Mouse (Mus musculus) kidney, postnatal 25 days (tissue): Measurements from ENCODE around the gene Ear1.
"Not testable (repeated sequence)": the region's sequence is repeated elsewhere in the genome, so short reads cannot be mapped to it uniquely, and the experiment has no call there.

Source experiments
- DNase-seq, 2 experiments: peaks; one replicate each; pipeline ENCODE4 v3.0.0; 2021; ENCODE audit warnings: mixed read lengths in 2 of 2

Ear1 gene

DNA sequence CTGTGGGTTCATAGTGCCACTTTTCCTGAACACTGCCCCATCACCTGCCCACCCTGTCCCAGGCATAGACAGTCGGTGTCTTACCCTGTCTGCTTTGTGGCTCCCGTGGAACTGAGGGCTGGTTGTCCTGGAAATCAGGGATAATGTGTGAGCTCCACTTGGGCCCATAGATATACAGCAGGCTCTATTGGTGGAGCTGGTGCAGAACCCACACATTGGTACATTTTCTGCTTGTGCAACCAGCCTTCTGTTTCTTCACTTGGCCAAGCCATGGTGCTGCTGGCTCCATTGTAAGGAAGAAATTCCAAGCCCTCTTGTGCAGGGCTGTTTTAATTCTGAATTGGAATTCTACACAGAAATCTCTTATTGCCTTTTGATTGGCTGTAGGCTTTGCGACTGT, at the start of gene Ear1:
Ear1 (minus strand) TSS at position 101 of the 400 bp plus-strand sequence.
- DNase-seq = not testable (repeated sequence)

DNA sequence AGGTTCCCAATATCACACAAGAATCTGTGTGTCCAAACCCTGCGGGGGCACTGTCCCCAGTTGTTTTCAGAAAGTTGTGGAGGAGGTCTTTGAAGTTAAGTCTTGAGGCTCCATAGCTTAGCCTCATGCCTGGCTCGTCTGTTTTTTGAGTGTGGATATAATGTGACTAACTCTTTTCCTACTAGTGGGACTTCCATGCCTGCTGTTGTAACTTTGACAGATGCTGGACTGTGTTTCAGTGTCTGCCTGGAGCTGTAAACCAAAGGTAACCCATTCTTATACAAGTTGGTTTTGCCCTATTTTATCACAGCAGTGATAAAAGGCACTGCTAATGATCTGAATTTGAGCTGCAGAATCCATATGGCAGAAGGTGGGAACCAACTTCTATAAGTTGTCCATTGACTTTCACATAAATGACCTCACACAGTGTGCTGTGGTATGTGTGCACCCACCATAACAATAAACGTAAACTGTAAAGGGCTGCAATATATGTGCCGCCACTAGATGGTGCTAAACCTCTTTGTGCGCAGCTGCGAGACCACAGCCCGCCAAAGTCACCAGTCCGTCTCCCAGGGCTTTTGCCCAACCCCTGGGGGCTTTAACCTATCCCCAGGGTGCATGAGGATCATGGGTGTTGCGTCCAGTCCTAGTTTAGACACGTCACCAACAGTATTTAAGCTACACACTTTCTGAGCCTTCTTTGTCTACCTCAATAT, 49.5 kb upstream of the Ear1 start, which contains the start of gene Gm8113:
Gm8113 (plus strand) TSS at position 703 of the 716 bp plus-strand sequence.
- DNase-seq = peak; percentile 59 to 71

DNA sequence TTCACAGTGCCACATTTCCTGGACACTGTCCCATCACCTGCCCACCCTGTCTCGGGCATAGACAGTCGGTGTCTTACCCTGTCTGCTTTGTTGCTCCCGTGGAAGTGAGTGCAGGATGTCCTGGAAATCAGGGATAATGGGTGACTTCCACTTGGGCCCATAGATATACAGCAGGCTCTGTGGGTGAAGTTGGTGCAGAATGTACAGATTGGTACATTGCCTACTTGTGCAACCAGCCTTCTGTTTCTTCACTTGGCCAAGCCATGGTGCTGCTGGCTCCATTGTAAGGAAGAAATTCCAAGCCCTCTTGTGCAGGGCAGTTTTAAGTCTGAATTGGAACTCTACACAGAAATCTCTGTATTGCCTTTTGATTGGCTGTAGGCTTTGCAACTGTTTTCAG, 48.1 kb upstream of the Ear1 start, which contains the start of gene Ear10:
Ear10 (minus strand) TSS at position 101 of the 400 bp plus-strand sequence.
- DNase-seq = not testable (repeated sequence)

DNA sequence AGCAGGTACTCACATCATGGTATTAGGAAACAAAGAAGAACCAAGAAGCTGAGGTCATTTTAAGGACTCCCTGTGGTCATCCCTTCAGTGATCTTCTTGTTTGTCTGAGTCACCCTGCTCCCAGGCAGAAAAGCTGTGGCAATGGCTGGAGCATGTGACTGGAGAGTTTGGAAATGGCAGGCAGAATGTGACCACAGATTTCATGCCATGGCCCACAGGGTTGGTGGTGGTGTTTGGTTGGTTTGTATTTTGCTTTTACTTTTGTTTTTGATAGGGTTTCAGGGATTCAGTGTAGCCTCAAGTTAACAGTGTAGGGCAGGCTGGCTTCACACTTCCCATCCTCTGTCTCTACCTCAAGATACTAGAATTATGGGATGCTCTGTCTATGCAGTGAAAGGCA, 42.9 kb upstream of the Ear1 start:
- not testable (repeated sequence) for DNase-seq

DNA sequence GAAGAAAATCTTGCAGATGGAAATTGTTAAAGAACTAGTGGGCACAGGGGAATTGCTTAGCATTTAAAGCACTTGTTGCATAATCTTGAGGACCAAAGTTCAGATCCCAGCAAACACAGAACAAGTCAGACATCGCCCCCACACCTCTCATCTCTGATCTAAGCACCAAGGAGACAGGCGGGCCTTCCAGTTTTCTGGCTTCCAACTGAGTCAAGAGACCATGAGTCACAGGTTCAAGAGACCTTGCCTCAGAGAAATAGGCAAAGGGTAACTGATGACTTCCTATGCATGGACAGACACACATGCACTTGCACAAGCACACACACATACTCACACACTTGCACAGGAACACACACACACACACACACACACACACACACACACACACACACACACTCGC, 23.3 kb upstream of the Ear1 start:
- DNase-seq = not testable (repeated sequence)

DNA sequence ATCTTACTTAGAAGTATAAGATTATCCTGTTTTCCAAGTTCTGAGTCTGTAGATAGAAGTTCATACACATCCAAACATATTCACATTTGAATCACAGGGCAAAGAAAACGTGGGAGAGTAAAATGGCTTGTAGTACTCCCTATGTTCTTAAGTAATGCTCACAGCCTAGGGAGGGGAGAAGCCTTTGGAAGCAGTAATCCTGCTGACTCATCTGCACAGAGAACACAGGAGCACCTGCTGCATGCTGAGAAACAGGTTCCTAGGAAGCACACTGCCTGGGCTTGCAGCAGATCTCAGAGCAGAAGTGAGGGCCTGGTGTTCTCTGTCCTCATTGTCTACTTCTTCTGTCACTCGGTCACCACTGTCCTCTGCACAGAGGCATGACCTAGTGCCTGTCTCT, 20.0 kb upstream of the Ear1 start:
- DNase-seq = not testable (repeated sequence)

DNA sequence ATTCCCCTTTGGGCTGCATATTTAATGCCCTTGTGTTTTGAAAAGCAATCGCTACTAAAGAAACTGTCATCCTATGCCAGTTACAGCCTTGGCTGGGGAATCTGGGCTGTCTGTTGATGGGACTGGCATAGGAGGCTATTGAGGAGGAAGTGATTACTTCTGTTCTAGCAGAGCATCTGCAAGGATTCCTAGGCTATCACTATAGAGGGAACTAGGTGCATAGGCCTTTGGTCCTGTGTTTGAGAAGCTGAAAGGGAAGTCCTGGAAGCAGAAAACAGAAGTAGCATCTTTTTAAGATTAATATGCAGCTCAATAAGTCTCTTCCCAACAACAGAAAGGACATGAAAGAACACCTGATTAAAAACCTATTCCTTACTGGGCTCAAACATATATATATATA, 16.0 kb upstream of the Ear1 start:
- DNase-seq = not testable (repeated sequence)

DNA sequence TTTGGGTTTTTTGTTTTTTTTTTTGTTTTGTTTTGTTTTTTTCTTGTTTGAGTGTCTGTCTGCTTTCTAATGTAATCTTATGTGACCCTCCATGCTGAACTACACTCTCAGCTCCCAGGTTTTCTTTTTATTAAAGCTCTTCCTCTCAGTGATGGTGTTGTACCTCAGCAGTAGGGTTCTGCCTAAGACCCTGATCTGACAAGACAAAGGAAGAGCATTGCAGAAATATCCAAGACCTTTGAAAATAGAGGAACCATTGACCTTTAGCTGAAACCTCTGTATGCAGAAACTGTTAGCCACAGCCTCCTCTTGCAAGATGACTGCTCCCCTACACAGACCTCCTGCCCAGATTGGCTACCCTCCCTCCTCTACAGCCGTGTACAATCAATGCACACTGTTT, 10.9 kb upstream of the Ear1 start:
- not testable (repeated sequence) for DNase-seq

DNA sequence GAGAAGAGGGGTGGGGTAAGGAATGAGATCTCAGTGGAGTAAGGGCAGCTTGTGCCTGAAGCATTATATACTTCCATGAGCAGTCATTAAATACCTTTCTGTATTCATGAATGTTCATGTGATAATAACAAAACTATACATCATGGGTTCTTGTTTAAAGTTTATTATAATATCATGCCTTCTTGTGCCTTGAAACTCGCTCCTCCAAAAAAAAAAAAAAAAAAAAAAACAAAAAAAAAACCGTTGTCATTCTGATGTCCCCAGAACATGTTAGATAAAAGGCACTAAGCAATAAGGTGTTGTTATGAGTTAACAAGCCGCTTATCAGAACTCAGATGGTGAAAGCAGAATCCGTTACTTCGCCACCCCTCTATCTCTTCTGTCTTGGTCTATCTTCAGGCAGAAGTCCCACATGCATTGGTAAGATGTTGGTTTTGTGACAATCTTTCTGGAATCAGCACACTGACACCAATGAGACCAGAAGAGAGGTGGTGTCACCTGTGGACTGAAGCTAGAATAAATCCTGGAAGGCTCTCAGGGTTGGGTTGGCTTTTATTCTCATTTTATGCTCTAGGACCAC, 4.7 kb upstream of the Ear1 start:
- not testable (repeated sequence) for DNase-seq

DNA sequence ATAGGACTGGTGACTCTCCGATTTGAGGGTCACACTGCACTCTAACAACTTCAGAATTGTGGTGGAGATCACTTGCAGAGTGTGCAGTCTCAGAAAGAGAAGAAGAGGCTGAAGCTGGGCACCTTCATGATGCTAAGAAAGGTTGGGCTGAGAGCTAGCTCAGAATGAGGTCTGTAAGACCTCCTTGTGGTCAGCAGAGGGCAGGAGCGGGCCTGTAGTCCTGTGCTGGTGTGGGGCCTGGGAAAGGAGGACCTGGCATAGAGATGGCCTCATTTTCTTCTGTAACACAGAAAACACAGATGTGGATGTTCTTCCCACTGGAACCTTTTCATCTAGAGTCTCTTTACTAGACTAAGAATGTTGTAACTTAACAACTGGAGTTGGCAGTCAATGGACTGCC, 2.5 kb upstream of the Ear1 start:
- DNase-seq = not testable (repeated sequence)

DNA sequence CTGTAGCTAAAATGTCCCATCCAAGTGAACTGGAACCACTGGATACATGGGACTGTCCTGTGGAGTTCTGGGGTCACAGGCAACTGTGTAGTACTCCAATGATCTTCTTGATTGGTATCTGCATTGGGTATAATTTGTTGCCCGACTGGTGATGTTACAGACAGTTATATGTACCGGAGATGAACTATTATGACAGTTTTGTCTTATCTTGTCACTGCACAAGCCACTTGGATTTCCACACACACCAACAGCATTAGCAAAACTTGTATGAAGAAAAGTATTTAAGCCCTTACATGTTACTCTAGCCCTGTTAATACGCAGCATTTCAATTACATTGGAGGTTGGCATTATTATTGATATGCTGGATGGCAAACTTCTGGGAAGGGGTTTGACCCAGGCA, 455 bp downstream of the Ear1 start:
- not testable (repeated sequence) for DNase-seq

DNA sequence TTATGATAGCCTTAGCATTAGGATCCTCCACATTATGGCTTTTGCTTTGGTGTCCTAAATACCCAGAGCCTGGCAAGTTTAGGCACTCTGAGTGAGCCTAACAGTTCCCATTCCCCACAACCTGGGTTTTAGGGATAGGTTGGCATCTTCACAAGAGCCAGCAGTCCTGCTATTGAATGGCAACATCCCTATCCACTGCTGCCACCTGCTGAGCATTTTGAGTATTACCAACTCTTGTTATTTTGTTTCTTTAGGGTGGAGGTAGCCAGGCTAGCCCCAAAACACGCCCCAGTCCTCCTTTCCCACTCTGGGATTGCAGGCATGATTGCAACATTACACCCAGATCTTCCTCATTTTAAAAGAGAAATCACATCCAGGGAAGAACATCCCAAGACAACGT, 14.8 kb downstream of the Ear1 start:
- peak in 1 of 2 experiments; percentile 9 for DNase-seq

DNA sequence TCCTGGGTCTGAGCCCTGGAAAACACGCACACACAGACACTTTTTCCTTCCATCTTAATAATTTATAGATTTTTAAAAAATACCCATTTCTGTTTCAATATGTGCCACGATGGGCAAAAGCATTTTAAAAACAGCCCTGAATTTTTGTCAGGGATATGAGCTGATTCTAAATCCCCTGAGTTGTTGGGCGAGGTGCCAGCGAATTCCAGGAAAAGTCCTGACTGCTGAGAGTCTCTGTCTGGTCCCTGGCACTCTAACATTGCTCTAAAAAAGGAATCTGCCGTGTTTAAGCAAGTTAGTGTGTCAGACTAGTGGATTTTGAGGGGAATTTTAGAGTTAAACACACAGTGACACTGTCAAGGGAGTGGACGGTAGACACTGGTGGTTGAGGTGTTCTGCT, 15.9 kb downstream of the Ear1 start:
- DNase-seq = peak in 1 of 2 experiments; percentile 1

DNA sequence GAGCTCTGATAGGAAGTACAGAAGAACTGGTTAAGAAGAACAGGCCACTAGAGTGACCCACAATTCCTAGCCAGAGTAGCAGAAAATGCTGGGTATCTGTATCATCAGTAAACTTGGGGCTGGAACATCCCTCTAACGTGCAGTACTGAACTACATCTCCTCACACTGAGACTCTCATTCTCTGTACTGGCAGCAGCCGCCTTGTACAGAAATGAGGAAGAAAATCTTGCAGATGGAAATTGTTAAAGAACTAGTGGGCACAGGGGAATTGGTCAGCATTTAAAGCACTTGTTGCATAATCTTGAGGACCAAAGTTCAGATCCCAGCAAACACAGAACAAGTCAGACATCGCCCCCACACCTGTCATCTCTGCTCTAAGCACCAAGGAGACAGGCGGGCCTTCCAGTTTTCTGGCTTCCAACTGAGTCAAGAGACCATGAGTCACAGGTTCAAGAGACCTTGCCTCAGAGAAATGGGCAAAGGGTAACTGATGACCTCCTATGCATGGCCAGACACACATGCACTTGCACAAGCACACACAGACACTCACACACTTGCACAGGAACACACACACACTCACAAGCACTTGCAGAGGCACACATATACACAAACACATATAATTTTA, 31.3 kb downstream of the Ear1 start:
- not testable (repeated sequence) for DNase-seq

DNA sequence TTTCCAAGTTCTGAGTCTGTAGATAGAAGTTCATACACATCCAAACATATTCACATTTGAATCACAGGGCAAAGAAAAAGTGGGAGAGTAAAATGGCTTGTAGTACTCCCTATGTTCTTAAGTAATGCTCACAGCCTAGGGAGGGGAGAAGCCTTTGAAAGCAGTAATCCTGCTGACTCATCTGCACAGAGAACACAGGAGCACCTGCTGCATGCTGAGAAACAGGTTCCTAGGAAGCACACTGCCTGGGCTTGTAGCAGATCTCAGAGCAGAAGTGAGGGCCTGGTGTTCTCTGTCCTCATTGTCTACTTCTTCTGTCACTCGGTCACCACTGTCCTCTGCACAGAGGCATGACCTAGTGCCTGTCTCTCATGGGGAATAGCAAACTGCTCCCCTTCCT, 34.3 kb downstream of the Ear1 start:
- DNase-seq = not testable (repeated sequence)

DNA sequence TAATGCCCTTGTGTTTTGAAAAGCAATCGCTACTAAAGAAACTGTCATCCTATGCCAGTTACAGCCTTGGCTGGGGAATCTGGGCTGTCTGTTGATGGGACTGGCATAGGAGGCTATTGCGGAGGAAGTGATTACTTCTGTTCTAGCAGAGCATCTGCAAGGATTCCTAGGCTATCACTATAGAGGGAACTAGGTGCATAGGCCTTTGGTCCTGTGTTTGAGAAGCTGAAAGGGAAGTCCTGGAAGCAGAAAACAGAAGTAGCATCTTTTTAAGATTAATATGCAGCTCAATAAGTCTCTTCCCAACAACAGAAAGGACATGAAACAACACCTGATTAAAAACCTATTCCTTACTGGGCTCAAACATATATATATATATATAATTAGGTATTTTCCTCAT, 40.0 kb downstream of the Ear1 start:
- not testable (repeated sequence) for DNase-seq

DNA sequence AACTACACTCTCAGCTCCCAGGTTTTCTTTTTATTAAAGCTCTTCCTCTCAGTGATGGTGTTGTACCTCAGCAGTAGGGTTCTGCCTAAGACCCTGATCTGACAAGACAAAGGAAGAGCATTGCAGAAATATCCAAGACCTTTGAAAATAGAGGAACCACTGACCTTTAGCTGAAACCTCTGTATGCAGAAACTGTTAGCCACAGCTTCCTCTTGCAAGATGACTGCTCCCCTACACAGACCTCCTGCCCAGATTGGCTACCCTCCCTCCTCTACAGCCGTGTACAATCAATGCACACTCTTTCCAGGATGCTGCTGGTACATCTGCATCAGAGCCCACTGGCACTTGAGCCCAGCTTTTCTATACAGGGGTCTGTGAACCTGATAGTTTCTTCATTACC, 44.9 kb downstream of the Ear1 start:
- not testable (repeated sequence) for DNase-seq

DNA sequence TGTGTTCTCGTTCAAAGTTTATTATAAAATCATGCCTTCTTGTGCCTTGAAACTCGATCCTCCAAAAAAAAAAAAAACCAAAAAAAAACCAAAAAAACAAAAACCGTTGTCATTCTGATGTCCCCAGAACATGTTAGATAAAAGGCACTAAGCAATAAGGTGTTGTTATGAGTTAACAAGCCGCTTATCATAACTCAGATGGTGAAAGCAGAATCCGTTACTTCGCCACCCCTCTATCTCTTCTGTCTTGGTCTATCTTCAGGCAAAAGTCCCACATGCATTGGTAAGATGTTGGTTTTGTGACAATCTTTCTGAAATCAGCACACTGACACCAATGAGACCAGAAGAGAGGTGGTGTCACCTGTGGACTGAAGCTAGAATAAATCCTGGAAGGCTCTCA, 51.1 kb downstream of the Ear1 start:
- not testable (repeated sequence) for DNase-seq

DNA sequence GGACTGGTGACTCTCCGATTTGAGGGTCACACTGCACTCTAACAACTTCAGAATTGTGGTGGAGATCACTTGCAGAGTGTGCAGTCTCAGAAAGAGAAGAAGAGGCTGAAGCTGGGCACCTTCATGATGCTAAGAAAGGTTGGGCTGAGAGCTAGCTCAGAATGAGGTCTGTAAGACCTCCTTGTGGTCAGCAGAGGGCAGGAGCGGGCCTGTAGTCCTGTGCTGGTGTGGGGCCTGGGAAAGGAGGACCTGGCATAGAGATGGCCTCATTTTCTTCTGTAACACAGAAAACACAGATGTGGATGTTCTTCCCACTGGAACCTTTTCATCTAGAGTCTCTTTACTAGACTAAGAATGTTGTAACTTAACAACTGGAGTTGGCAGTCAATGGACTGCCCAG, 53.4 kb downstream of the Ear1 start:
- not testable (repeated sequence) for DNase-seq

DNA sequence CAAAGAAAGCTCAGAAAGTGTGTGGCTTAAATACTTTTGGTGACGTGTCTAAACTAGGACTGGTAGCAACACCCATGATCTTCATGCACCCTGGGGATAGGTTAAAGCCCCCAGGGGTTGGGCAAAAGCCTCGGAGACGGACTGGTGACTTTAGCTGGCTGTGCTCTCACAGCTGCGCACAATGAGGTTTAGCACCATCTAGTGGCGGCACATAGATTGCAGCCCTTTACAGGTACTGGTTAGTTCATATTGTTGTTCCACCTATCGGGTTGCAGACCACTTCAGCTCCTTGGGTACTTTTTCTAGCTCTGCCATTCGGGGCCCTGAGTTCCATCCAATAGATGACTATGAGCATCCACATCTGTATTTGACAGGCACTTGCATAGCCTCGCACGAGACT, 62.9 kb downstream of the Ear1 start:
- peak; percentile 42 to 57 for DNase-seq

DNA sequence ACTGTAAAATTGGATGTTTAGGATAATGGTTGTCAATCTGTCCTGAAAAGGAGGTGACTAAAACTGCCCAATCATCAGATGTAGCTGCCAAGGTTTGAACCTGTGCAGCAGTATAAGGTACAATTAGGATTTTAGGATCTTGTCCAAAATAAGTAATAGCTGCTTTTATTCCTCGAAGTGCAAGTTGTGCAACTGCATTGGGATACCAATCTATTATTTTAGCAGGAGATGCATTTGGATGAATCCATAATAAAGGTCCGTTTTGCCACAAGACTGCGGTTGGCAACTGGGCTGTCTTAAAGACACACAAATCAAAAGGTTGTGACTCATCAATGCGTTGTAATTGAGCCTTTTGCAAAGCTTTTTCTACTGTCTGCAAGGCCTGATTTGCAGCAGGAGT, 67.2 kb downstream of the Ear1 start:
- DNase-seq = not testable (repeated sequence)

DNA sequence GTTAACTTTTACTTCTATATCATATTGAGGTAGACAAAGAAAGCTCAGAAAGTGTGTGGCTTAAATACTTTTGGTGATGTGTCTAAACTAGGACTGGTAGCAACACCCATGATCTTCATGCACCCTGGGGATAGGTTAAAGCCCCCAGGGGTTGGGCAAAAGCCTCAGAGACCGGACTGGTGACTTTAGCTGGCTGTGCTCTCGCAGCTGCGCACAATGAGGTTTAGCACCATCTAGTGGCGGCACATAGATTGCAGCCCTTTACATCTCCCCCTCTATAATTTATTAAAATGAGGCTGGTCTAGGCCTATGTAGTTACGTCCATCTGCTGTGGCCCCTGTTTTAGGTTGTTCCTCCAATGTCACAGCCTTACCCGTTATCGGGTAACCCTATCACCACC, 70.9 kb downstream of the Ear1 start:
- not testable (repeated sequence) for DNase-seq

DNA sequence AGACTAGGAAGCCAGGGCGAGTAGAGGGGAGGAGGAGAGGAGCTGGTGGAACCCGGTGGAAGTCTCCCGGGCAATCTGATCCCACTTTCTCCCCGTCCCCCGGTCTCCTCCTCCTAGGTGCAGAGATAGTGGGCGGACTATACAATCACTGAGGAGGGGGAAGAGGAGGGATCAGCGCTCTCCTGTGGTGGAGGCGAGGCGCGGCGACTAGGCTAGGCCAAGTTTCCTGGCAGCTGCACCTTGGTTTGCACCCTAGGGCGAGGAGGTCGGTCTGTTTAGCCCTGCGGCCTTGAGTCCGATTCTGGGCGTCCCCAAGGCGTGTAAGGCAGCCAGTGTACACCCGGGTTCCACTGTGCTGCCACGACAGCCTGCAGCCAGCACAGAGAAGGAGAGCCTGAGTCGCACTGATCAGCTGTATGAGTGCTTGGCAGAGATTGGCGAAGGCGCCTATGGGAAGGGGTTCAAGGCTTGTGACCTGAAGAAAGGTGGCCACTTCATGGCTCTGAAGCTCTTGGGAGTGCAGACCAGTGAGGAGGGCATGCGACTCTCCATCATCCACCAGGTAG, 78.3 kb downstream of the Ear1 start:
- peak in 1 of 2 experiments; percentile 32 for DNase-seq
